Mouse (Mus musculus) liver, postnatal 0 days (tissue): ENCODE measurements around the gene Cd3g. TPM values are rescaled to one million over a fixed set of nuclear protein-coding genes. Genes with fewer than 3 reads are reported as not detected.

Experiments used
- ATAC-seq: fragments of 200-750 bp; cut with Nextera tagmentation; 2 replicates; pipeline ENCODE4 v1.8.0; 2017; ENCODE audit warnings: mild to moderate bottlenecking, moderate library complexity
- DNase-seq: peaks from one replicate; pipeline ENCODE4 v3.0.0-alpha.2; 2016
- H3K27ac ChIP-seq: fragments of 300-500 bp; sonication (generic); 2 replicates; pipeline ENCODE4 v1.5.1; 2014; ENCODE audit warnings: antibody characterized with exemption, moderate library complexity, mild to moderate bottlenecking, low read depth
- H3K27me3 ChIP-seq: fragments of 300-500 bp; sonication (generic); 2 replicates; pipeline ENCODE4 v1.6.1; 2014; ENCODE audit warnings: low read length, control low read depth, mixed read lengths; ENCODE audit not compliant: insufficient read depth
- H3K36me3 ChIP-seq: fragments of 300-500 bp; sonication (generic); replicated peaks from 2 replicates; pipeline ENCODE4 v1.6.1; 2014; ENCODE audit warnings: mild to moderate bottlenecking, control low read depth, low read length, moderate library complexity, mixed read lengths; ENCODE audit not compliant: insufficient read depth
- H3K4me1 ChIP-seq: fragments of 300-500 bp; sonication (generic); 2 replicates; pipeline ENCODE4 v1.6.1; 2014; ENCODE audit warnings: antibody characterized with exemption, mild to moderate bottlenecking, control low read depth; ENCODE audit not compliant: insufficient read depth
- H3K4me2 ChIP-seq: fragments of 300-500 bp; sonication (generic); 2 replicates; pipeline ENCODE4 v1.6.1; 2014; ENCODE audit warnings: low read depth, mild to moderate bottlenecking, low read length, moderate library complexity, mixed read lengths
- H3K4me3 ChIP-seq: fragments of 300-500 bp; sonication (generic); 2 replicates; pipeline ENCODE4 v1.5.1; 2014; ENCODE audit warnings: low read depth, low read length
- H3K9ac ChIP-seq: fragments of 300-500 bp; sonication (generic); replicated peaks from 2 replicates; pipeline ENCODE4 v1.6.1; 2014; ENCODE audit warnings: mild to moderate bottlenecking, moderate library complexity
- H3K9me3 ChIP-seq: fragments of 300-500 bp; sonication (generic); 2 replicates; pipeline ENCODE4 v1.6.1; 2016; ENCODE audit warnings: mild to moderate bottlenecking, control low read depth, low read length, mixed read lengths
- CTCF ChIP-seq: sonication (generic); IDR thresholded peaks from 2 replicates; pipeline ENCODE4 v1.5.1; 2016; ENCODE audit warnings: antibody characterized with exemption, low read depth
- EP300 ChIP-seq: IDR thresholded peaks from 2 replicates; pipeline ENCODE4 v1.6.1; 2016; ENCODE audit warnings: antibody characterized with exemption, low read depth, mild to moderate bottlenecking
- WGBS: fragments of 180-500 bp; shearing (Covaris S2); extraction: QIAGEN DNeasy Blood & Tissue Kit; methylation state at CpG from one replicate; pipeline ENCODE4 v1.1.7; 2014; ENCODE audit not compliant: insufficient replicate concordance; 5-methylcytosine and 5-hydroxymethylcytosine counted together
- polyA plus RNA-seq: library from polyadenylated mRNA; unstranded; fragments of >200 nt; fragmentation: Nextera tagmentation; extraction: Ambion mirVana; gene quantifications from 2 replicates; pipeline ENCODE4 v1.2.1, GENCODE M21; 2015

The Cd3g gene
- polyA plus RNA-seq, 1 experiment from 2014 or later, result 1.8 TPM

DNA sequence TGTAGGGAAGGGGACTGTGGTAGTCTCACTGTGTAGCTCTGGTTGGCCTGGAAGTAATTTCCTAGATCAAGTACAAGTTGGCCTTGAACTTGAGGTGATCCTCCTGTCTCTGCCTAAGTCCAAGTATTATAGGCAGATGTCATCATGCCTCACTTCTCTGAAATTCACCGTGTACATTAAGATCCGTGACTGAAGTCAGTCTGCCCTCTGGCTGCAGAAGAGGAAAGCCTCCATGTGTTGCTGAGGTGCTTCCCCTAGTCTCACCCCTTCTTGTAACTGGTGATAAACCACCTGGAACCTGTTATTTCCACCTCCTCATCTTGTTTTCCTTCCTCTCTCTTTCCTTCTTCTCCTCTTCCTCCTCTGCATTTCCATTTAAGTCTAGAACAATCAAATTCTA lies 34.6 kb upstream of the Cd3g start:
- H3K27me3 ChIP-seq, result no peaks in the 10 kb centered on the region
- DNase-seq (no peak), ATAC-seq (no peak)
- H3K4me1 ChIP-seq, result no peaks in the 10 kb centered on the region
- TF ChIP-seq EP300, result no peak
- peak; percentile 49 for TF ChIP-seq CTCF
- H3K36me3 ChIP-seq, result no peaks in the 10 kb centered on the region
- H3K4me3 ChIP-seq, result no peak overlapping the region
- WGBS, result 29% methylated on average over 2 of the region's 2 CpGs
- no peak overlapping the region for H3K27ac ChIP-seq
- no peak overlapping the region for H3K9ac ChIP-seq
- no peaks in the 10 kb centered on the region for H3K9me3 ChIP-seq
- H3K4me2 ChIP-seq, result no peak overlapping the region

DNA sequence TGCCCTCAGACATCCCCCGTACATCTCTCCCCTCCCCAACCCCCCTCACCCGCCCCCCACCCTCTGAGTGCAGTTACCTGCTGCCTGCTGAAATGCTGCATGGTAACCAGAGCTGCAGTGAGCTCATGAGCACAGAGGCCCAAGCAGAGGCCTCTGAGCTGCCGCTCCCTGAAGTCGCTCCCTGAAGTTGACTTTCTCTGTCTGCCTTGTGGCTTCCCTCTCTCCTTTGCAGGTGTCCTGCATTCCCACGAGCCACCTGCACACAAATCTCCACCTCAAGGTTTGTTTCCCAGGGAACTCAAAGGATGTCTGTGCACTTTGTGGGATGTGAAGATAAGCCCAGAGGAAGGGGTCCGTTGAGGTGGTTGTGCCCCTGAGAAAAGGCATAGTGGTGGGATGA lies 31.1 kb upstream of the Cd3g start:
- H3K27ac ChIP-seq, result no peak overlapping the region
- H3K27me3 ChIP-seq, result no peaks in the 10 kb centered on the region
- no peaks in the 10 kb centered on the region for H3K36me3 ChIP-seq
- no peak overlapping the region for H3K9ac ChIP-seq
- 49% methylated on average over 6 of the region's 6 CpGs for WGBS
- TF ChIP-seq CTCF, result no peak
- TF ChIP-seq EP300, result no peak
- no peak overlapping the region for H3K4me2 ChIP-seq
- H3K4me1 ChIP-seq, result no peaks in the 10 kb centered on the region
- H3K4me3 ChIP-seq, result no peak overlapping the region
- DNase-seq, result no peak
- no peak for ATAC-seq
- H3K9me3 ChIP-seq, result no peaks in the 10 kb centered on the region

DNA sequence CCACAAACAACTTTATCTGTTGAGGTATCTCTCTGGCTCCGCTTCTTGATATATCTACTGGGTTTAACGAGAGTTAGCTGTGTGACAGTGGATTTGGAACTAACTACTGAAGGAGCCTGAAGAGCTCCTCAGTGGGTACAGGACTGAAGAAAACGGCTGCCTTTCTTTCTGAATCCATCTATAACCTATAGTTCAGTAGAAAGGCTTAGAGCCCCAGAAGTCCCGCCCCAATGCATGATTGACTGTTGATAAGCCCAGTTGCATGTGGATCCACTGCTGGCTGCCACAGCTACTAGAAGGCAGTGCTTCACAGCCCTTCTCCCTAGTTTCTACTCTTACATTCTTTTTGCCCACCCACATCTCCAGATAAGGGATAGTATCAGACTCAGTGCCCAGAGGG lies 30.2 kb upstream of the Cd3g start:
- Histone ChIP-seq H3K4me1 (no peaks in the 10 kb centered on the region), H3K27ac (no peak overlapping the region), H3K27me3 (no peaks in the 10 kb centered on the region), H3K36me3 (no peaks in the 10 kb centered on the region), H3K4me2 (no peak overlapping the region), H3K9me3 (no peaks in the 10 kb centered on the region), H3K4me3 (no peak overlapping the region), H3K9ac (no peak overlapping the region)
- WGBS, result 51% methylated on average over 4 of the region's 4 CpGs
- TF ChIP-seq EP300, result no peak
- no peak for TF ChIP-seq CTCF
- ATAC-seq (no peak), DNase-seq (no peak)

DNA sequence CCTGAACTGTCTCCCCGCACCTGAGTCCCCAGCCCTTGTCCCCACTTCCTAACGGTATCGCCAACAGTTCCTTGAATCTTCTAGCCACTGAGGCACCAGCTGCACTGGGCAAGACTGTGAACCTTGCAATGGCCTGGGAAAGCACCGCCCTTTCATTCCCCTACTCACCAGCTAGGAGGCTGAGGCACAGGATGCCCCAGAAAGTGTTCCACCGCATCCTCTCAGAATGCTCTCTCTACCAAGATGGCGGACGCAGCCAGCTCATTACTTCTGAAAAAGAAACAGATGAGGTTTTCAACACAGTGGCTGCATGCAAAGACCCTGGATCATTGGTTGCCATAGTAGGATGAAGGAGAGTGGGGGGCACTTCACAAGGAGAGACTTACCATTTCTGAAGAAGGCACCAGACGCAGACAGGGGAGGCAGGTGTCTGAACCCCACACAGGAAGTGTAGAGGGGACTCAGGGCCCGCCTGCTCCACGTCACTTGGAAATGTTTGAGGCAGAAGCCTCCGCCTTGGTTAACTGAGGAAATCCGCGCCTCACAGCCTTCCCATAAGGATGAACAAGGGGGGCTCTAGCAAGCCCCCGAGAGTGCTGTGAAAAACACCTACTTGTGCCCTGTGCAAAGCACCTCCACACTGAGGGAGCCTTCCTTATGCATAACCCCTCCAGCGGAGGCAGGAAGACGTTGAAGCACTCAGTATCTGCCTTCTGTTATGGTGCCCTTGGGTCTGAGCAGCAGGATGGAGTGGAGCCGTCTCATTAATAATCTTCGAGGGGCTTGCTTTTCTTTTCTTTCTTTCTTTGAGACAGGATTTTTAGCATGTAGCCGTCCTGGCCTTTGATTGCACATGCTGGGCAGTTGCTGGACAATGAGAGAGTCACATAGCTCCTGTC lies 29.2 kb upstream of the Cd3g start, which contains the start of gene Cd3e:
Cd3e (minus strand) TSS at position 448 of the 899 bp plus-strand sequence.
- no peak for TF ChIP-seq CTCF
- DNase-seq (no peak), ATAC-seq (no peak)
- Histone ChIP-seq H3K27ac (no peak within 1 kb of the TSS), H3K36me3 (no peaks in the 10 kb centered on the region), H3K9me3 (no peaks in the 10 kb centered on the region), H3K4me1 (no peaks in the 10 kb centered on the region), H3K9ac (no peak within 1 kb of the TSS), H3K27me3 (no peaks in the 10 kb centered on the region), H3K4me2 (no peak within 1 kb of the TSS), H3K4me3 (no peak within 1 kb of the TSS)
- 77% methylated on average over 19 of the region's 19 CpGs for WGBS

DNA sequence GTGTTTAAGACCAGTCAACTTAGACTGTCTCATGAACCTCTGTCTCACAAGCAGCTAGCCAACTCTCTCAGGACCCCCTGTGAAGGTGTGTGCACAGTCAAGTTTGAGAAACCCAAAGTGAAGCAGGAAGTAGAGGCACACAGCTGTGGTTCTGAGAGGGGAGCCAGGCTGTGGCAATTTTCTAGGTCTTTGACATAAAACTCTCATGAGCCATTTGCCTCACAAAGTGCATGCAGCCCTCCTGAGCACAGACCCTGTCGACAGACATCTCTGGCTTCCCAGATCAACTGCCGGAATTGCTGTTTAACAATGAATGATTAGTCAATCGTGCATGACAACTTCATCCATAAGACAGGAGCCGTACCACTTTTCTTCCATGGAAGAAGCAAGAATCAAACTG lies 28.1 kb upstream of the Cd3g start:
- Histone ChIP-seq H3K9me3 (no peaks in the 10 kb centered on the region), H3K4me1 (no peaks in the 10 kb centered on the region), H3K36me3 (no peaks in the 10 kb centered on the region), H3K4me3 (no peak overlapping the region), H3K27ac (no peak overlapping the region), H3K9ac (no peak overlapping the region), H3K27me3 (no peaks in the 10 kb centered on the region), H3K4me2 (no peak overlapping the region)
- WGBS, result 80% methylated on average over 4 of the region's 4 CpGs
- DNase-seq, result no peak
- no peak for ATAC-seq
- TF ChIP-seq CTCF, result no peak
- TF ChIP-seq EP300, result no peak

DNA sequence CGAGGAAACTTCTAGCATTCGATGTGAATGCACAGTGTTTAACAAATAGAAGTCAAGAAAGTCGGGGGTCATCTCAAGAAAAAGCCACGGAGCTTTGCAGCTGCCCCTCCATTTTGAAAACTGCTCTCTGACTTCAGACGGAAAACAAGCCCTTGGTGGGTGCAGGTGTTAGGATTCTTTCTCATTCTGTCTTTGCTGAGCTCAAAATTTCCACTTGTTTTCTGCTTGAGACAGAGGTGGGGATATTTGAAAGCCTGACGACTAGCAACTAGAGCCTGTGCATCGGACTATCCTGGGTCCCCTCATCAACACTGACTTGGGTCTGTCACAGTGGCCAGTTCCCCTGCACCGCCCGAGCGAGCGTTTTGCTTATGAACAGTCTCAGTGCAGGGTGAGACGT lies 27.2 kb upstream of the Cd3g start:
- ATAC-seq, result no peak
- 65% methylated on average over 12 of the region's 12 CpGs for WGBS
- Histone ChIP-seq H3K9ac (no peak overlapping the region), H3K4me2 (no peak overlapping the region), H3K27ac (no peak overlapping the region), H3K4me1 (no peaks in the 10 kb centered on the region), H3K27me3 (no peaks in the 10 kb centered on the region), H3K9me3 (no peaks in the 10 kb centered on the region), H3K36me3 (no peaks in the 10 kb centered on the region), H3K4me3 (no peak overlapping the region)
- DNase-seq, result no peak
- TF ChIP-seq CTCF (no peak), EP300 (no peak)
